Mouse (Mus musculus) kidney, adult 2 months (tissue): Measurements from ENCODE around the gene Ccpg1.

Experiments used
- CTCF ChIP-seq: fragments of 200-500 bp; conservative IDR thresholded peaks from 2 replicates; pipeline ENCODE4 v1.5.1; 2011; ENCODE audit warnings: low read depth, mild to moderate bottlenecking, control low read depth, low read length, moderate library complexity, mixed read lengths; ENCODE audit not compliant: insufficient read depth, insufficient read length
- POLR2A ChIP-seq: fragments of 200-500 bp; IDR thresholded peaks from one replicate; pipeline ENCODE4 v1.6.1; 2011; ENCODE audit warnings: low read depth, low read length, control low read depth

DNA sequence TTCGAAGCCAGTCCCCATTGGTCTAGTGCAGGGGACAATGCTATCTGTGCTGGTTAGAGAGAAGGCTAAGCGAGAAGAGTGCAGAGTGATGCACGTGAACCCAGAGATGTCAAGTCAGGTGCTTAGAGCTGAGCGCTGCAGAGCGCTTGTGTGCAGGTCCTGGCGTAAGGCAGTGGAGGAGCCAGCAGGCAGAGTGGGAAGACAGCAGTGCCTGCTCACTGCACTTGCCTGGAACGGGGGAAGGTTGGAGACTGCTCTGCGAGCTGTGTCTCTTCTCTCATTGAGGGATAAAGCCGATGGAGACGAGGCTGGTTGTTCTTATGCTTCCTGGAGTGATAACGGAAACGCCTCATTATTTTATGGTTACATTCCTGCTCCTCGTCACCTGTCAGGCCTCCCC, 29.5 kb downstream of the Ccpg1 start:
- TF ChIP-seq CTCF = no peak
- TF ChIP-seq POLR2A = no peak
